Mouse (Mus musculus) heart, embryonic 11.5 days (tissue): ENCODE measurements around the gene Gm29609. TPM values are rescaled to one million over a fixed set of nuclear protein-coding genes. Genes with fewer than 3 reads are reported as not detected.

Source experiments
- ATAC-seq: fragments of 200-750 bp; cut with Nextera tagmentation; replicated peaks from 2 replicates; pipeline ENCODE4 v1.8.0; 2017; ENCODE audit warnings: moderate library complexity; ENCODE audit not compliant: insufficient number of reproducible peaks, low FRiP score, low TSS enrichment
- H3K27ac ChIP-seq: fragments of 300-500 bp; sonication (generic); 2 replicates; pipeline ENCODE4 v1.5.1; 2014; ENCODE audit warnings: mild to moderate bottlenecking, low read depth, low read length
- H3K27me3 ChIP-seq: fragments of 300-500 bp; sonication (generic); 2 replicates; pipeline ENCODE4 v1.6.1; 2014; ENCODE audit warnings: mild to moderate bottlenecking, low read length, mixed read lengths; ENCODE audit not compliant: control insufficient read depth, insufficient read depth
- H3K36me3 ChIP-seq: fragments of 300-500 bp; sonication (generic); 2 replicates; pipeline ENCODE4 v1.6.1; 2014; ENCODE audit warnings: mild to moderate bottlenecking, low read length, moderate library complexity, mixed read lengths; ENCODE audit not compliant: control insufficient read depth, insufficient read depth
- H3K4me1 ChIP-seq: fragments of 300-500 bp; sonication (generic); 2 replicates; pipeline ENCODE4 v1.6.1; 2014; ENCODE audit warnings: low read length; ENCODE audit not compliant: control insufficient read depth, insufficient read depth
- H3K4me2 ChIP-seq: fragments of 300-500 bp; sonication (generic); 2 replicates; pipeline ENCODE4 v1.6.1; 2014; ENCODE audit warnings: mild to moderate bottlenecking, moderate library complexity
- H3K4me3 ChIP-seq: fragments of 300-500 bp; sonication (generic); 2 replicates; pipeline ENCODE4 v1.5.1; 2014; ENCODE audit warnings: low read depth, low read length
- H3K9ac ChIP-seq: fragments of 300-500 bp; sonication (generic); 2 replicates; pipeline ENCODE4 v1.6.1; 2014; ENCODE audit warnings: mild to moderate bottlenecking, low read depth, low read length, moderate library complexity
- H3K9me3 ChIP-seq: fragments of 300-500 bp; sonication (generic); replicated peaks from 2 replicates; pipeline ENCODE4 v1.6.1; 2016; ENCODE audit warnings: low read length; ENCODE audit not compliant: control insufficient read depth
- WGBS: fragments of 180-500 bp; shearing (Covaris S2); extraction: QIAGEN DNeasy Blood & Tissue Kit; methylation state at CpG from one replicate; pipeline ENCODE4 v1.1.7; 2014; ENCODE audit not compliant: insufficient replicate concordance; 5-methylcytosine and 5-hydroxymethylcytosine counted together
- polyA plus RNA-seq: library from polyadenylated mRNA; unstranded; fragments of >200 nt; fragmentation: Nextera tagmentation; extraction: Ambion mirVana; gene quantifications from 2 replicates; pipeline ENCODE4 v1.2.1, GENCODE M21; 2014

Gm29609 gene
- polyA plus RNA-seq, 1 experiment from 2014 or later = 1.2 TPM

GRCm38 (mm10) chr5:31200327-31200768 lies 20.6 kb upstream of the Gm29609 start:
- H3K9ac ChIP-seq = no peak overlapping the region
- H3K4me1 ChIP-seq = peaks cover 9% of the 10 kb centered on the region; the same call in 1 of the 2 replicates
- WGBS = 86% methylated on average over 27 of the region's 27 CpGs
- no peaks in the 10 kb centered on the region for H3K27me3 ChIP-seq
- no peak for ATAC-seq
- peak overlapping the region; percentile 89 for H3K4me2 ChIP-seq
- H3K9me3 ChIP-seq = peaks cover 5% of the 10 kb centered on the region
- peak overlapping the region; percentile 2; the same call in 1 of the 2 replicates for H3K4me3 ChIP-seq
- H3K27ac ChIP-seq = no peak overlapping the region
- H3K36me3 ChIP-seq = peaks cover 52% of the 10 kb centered on the region

GRCm38 (mm10) chr5:31199893-31200292 lies 20.2 kb upstream of the Gm29609 start:
- Histone ChIP-seq H3K27ac (no peak overlapping the region), H3K4me3 (0 out of 2 replicates have a peak overlapping the region, but pooled peaks have one; percentile 2), H3K9me3 (peaks cover 5% of the 10 kb centered on the region), H3K9ac (no peak overlapping the region), H3K36me3 (peaks cover 54% of the 10 kb centered on the region), H3K4me1 (peaks cover 9% of the 10 kb centered on the region; the same call in 1 of the 2 replicates), H3K4me2 (no peak overlapping the region), H3K27me3 (no peaks in the 10 kb centered on the region)
- ATAC-seq = no peak
- 87% methylated on average over 9 of the region's 9 CpGs for WGBS

- peaks cover 5% of the 10 kb centered on the region for H3K9me3 ChIP-seq
- H3K4me1 ChIP-seq = peaks cover 9% of the 10 kb centered on the region; the same call in 1 of the 2 replicates
- no peaks in the 10 kb centered on the region for H3K27me3 ChIP-seq
- no peak for ATAC-seq
- WGBS = 91% methylated on average over 19 of the region's 19 CpGs
- H3K36me3 ChIP-seq = peaks cover 50% of the 10 kb centered on the region
- no peak overlapping the region for H3K27ac ChIP-seq
- H3K4me2 ChIP-seq = no peak overlapping the region
- no peak overlapping the region for H3K9ac ChIP-seq
- H3K4me3 ChIP-seq = no peak overlapping the region
These were observed 19.7 kb upstream of the Gm29609 start for GRCm38 (mm10) chr5:31199321-31199892.

GRCm38 (mm10) chr5:31198616-31199320 lies 19.1 kb upstream of the Gm29609 start:
- Histone ChIP-seq H3K4me2 (no peak overlapping the region), H3K9ac (no peak overlapping the region), H3K4me1 (peaks cover 15% of the 10 kb centered on the region), H3K27me3 (no peaks in the 10 kb centered on the region), H3K36me3 (peaks cover 47% of the 10 kb centered on the region), H3K4me3 (no peak overlapping the region), H3K9me3 (peaks cover 5% of the 10 kb centered on the region), H3K27ac (no peak overlapping the region)
- 80% methylated on average over 5 of the region's 5 CpGs for WGBS
- no peak for ATAC-seq

- Histone ChIP-seq H3K4me1 (peaks cover 15% of the 10 kb centered on the region), H3K9me3 (peaks cover 5% of the 10 kb centered on the region), H3K27ac (no peak overlapping the region), H3K4me3 (no peak overlapping the region), H3K9ac (no peak overlapping the region), H3K4me2 (no peak overlapping the region), H3K27me3 (no peaks in the 10 kb centered on the region), H3K36me3 (peaks cover 47% of the 10 kb centered on the region)
- no peak for ATAC-seq
- WGBS = 86% methylated on average over 9 of the region's 9 CpGs
These were observed 18.5 kb upstream of the Gm29609 start for GRCm38 (mm10) chr5:31198170-31198569.

GRCm38 (mm10) chr5:31197072-31197471 lies 17.4 kb upstream of the Gm29609 start:
- Histone ChIP-seq H3K4me2 (no peak overlapping the region), H3K36me3 (peaks cover 42% of the 10 kb centered on the region), H3K4me3 (no peak overlapping the region), H3K9ac (no peak overlapping the region), H3K9me3 (peaks cover 5% of the 10 kb centered on the region), H3K27ac (no peak overlapping the region), H3K27me3 (no peaks in the 10 kb centered on the region), H3K4me1 (peaks cover 9% of the 10 kb centered on the region)
- 93% methylated on average over 12 of the region's 12 CpGs for WGBS
- no peak for ATAC-seq

- Histone ChIP-seq H3K4me3 (no peak overlapping the region), H3K36me3 (peaks cover 42% of the 10 kb centered on the region)
- WGBS = 94% methylated on average over 10 of the region's 10 CpGs
These were observed 16.5 kb upstream of the Gm29609 start for GRCm38 (mm10) chr5:31196207-31196606.

GRCm38 (mm10) chr5:31195671-31196070 lies 16.0 kb upstream of the Gm29609 start:
- Histone ChIP-seq H3K4me1 (peaks cover 11% of the 10 kb centered on the region), H3K27ac (no peak overlapping the region), H3K9ac (no peak overlapping the region), H3K27me3 (no peaks in the 10 kb centered on the region), H3K4me2 (no peak overlapping the region), H3K9me3 (peaks cover 5% of the 10 kb centered on the region), H3K36me3 (peaks cover 42% of the 10 kb centered on the region), H3K4me3 (no peak overlapping the region)
- 93% methylated on average over 4 of the region's 4 CpGs for WGBS
- ATAC-seq = no peak

More at GRCm38 (mm10) chr5:31196207-31196606, 16.5 kb upstream of the Gm29609 start:
- ATAC-seq = no peak
- Histone ChIP-seq H3K4me2 (no peak overlapping the region), H3K9me3 (peaks cover 5% of the 10 kb centered on the region), H3K27me3 (no peaks in the 10 kb centered on the region), H3K27ac (no peak overlapping the region), H3K9ac (no peak overlapping the region), H3K4me1 (peaks cover 12% of the 10 kb centered on the region)
